Mouse (Mus musculus): ENCODE results near the gene 2610528A11Rik. TPM values are rescaled to one million over a fixed set of nuclear protein-coding genes. Genes with fewer than 3 reads are reported as not detected.

The 2610528A11Rik gene
- total RNA-seq, 2 experiments from 2014 or later, result 3.7 TPM; not detected in 1

- peak; percentile 37; the same call in 1 of the 2 replicates for ATAC-seq (replicated peaks; ENCODE audit: poor library complexity, severe bottlenecking)
Observed at GRCm38 (mm10) chr14:37097956-37098530, 15.8 kb downstream of the 2610528A11Rik start, which contains the start of gene Cdhr1. Gene Cdhr1, minus strand, starts transcription at chr14:37098347.

- ATAC-seq (replicated peaks; ENCODE audit: poor library complexity, severe bottlenecking), result no peak
Observed at GRCm38 (mm10) chr14:37095556-37095955, 18.3 kb downstream of the 2610528A11Rik start.

GRCm38 (mm10) chr14:37094436-37094835 lies 19.4 kb downstream of the 2610528A11Rik start:
- no peak for ATAC-seq (replicated peaks; ENCODE audit: poor library complexity, severe bottlenecking)

- no peak for ATAC-seq (replicated peaks; ENCODE audit: poor library complexity, severe bottlenecking)
Observed at GRCm38 (mm10) chr14:37083755-37084154, 30.1 kb downstream of the 2610528A11Rik start.

GRCm38 (mm10) chr14:37080724-37081123 lies 33.1 kb downstream of the 2610528A11Rik start:
- no peak for ATAC-seq (replicated peaks; ENCODE audit: poor library complexity, severe bottlenecking)

GRCm38 (mm10) chr14:37068516-37068915 lies 45.3 kb downstream of the 2610528A11Rik start:
- ATAC-seq (replicated peaks; ENCODE audit: poor library complexity, severe bottlenecking), result 0 out of 2 replicates have a peak, but pooled peaks have one; percentile 27

- ATAC-seq (replicated peaks; ENCODE audit: poor library complexity, severe bottlenecking), result no peak
Observed at GRCm38 (mm10) chr14:37067629-37068028, 46.2 kb downstream of the 2610528A11Rik start, which contains the start of gene Lrit2. Gene Lrit2, plus strand, starts transcription at chr14:37067929.

GRCm38 (mm10) chr14:37066636-37067035 lies 47.2 kb downstream of the 2610528A11Rik start:
- ATAC-seq (replicated peaks; ENCODE audit: poor library complexity, severe bottlenecking), result no peak

GRCm38 (mm10) chr14:37064849-37065248 lies 49.0 kb downstream of the 2610528A11Rik start:
- ATAC-seq (replicated peaks; ENCODE audit: poor library complexity, severe bottlenecking), result no peak

Other genes starting within 250 kb of the 2610528A11Rik start
- gene Ccser2, start 145.2 kb downstream of the 2610528A11Rik start, total RNA-seq (2014; fragmentation: Nextera tagmentation), result 4.3 and 10.5 TPM in 2 replicates
- 7.6 and 9.6 TPM in 2 replicates for gene Ccser2, start 145.2 kb downstream of the 2610528A11Rik start, total RNA-seq (2017)
- not detected in 2 replicates for gene Rgr, start 65.1 kb downstream of the 2610528A11Rik start, total RNA-seq (2014; fragmentation: Nextera tagmentation)
- gene Rgr, start 65.1 kb downstream of the 2610528A11Rik start, total RNA-seq (2017), result not detected in 2 replicates
- not detected in 2 replicates for gene Lrit1, start 59.2 kb downstream of the 2610528A11Rik start, total RNA-seq (2014; fragmentation: Nextera tagmentation)
- gene Lrit1, start 59.2 kb downstream of the 2610528A11Rik start, total RNA-seq (2017), result not detected in 2 replicates
- gene Lrit2, start 46.1 kb downstream of the 2610528A11Rik start, total RNA-seq (2014; fragmentation: Nextera tagmentation), result not detected in 2 replicates
- not detected in 2 replicates for gene Lrit2, start 46.1 kb downstream of the 2610528A11Rik start, total RNA-seq (2017)
- not detected in 2 replicates for gene Cdhr1, start 15.7 kb downstream of the 2610528A11Rik start, total RNA-seq (2014; fragmentation: Nextera tagmentation)
- not detected in 2 replicates for gene Cdhr1, start 15.7 kb downstream of the 2610528A11Rik start, total RNA-seq (2017)
- 94.2 and 109 TPM in 2 replicates for gene Ghitm, start 21.2 kb upstream of the 2610528A11Rik start, total RNA-seq (2014; fragmentation: Nextera tagmentation)
- 140 and 186 TPM in 2 replicates for gene Ghitm, start 21.2 kb upstream of the 2610528A11Rik start, total RNA-seq (2017)